Mouse (Mus musculus): ENCODE data around the gene Gm5483. TPM values are rescaled to one million over a fixed set of nuclear protein-coding genes. Genes with fewer than 3 reads are reported as not detected.
"Not testable (repeated sequence)": the region's sequence is repeated elsewhere in the genome, so short reads cannot be mapped to it uniquely, and the experiment has no call there.

The Gm5483 gene
- polyA plus RNA-seq (2015; fragmentation: Nextera tagmentation; extraction: Ambion mirVana), result 38.0 and 46.7 TPM in 2 replicates

DNA sequence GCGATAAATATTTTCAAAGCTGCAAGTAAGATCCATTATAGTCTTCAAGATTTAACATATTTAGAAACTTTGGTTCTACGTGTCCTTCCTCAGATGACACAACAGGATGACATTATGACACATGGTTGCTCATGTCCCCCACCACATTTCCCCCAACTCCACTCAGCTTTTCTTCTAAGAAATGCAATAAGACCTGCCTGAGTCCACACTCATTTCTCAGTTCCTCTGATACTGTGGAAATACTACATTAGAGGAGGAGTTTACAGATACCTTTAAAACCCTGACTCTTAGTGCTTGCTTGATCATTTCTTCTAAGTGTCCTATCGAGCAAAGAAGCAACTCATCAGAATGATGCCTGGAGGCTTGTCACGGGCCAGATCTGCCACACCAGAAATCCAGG, at the start of gene Gm5483:
Gm5483 (plus strand) TSS at position 301 of the 400 bp plus-strand sequence.
- not testable (repeated sequence) for ATAC-seq (ENCODE audit: low read depth); H3K4me1 ChIP-seq (replicated peaks); H3K9ac ChIP-seq; H3K27ac ChIP-seq; H3K4me3 ChIP-seq (replicated peaks); H3K27me3 ChIP-seq; DNase-seq; H3K4me2 ChIP-seq; H3K36me3 ChIP-seq; H3K9me3 ChIP-seq (replicated peaks)
- WGBS (ENCODE audit: insufficient replicate concordance), result 52% methylated on average over 4 of the region's 4 CpGs

DNA sequence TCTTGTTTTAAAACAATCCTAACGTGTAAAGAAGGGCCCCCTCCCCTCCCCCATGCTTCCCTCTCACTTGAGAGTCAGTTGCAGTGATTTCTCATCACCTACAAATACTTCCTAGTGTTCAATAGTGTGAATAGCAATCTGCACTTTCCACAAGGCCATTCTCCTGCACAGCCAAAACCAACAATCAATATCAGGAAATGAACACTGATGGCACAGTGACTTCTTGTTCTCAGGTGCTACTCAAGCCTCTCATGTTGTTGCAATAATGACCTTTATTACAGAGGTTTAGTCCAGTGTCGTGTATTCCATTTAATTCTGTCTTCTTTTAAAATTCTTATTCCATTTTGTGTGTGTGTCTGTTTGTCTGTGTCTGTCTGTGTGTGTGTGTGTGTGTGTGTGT, 45.8 kb upstream of the Gm5483 start:
- Histone ChIP-seq H3K4me3 (replicated peaks) (no peak overlapping the region), H3K9ac (no peak overlapping the region), H3K4me2 (no peak overlapping the region), H3K9me3 (replicated peaks) (no peaks in the 10 kb centered on the region), H3K4me1 (replicated peaks) (no peaks in the 10 kb centered on the region), H3K27ac (no peak overlapping the region), H3K27me3 (no peaks in the 10 kb centered on the region), H3K36me3 (no peaks in the 10 kb centered on the region)
- no peak for DNase-seq
- ATAC-seq (ENCODE audit: low read depth), result no peak
- 47% methylated on average over 2 of the region's 2 CpGs for WGBS (ENCODE audit: insufficient replicate concordance)

DNA sequence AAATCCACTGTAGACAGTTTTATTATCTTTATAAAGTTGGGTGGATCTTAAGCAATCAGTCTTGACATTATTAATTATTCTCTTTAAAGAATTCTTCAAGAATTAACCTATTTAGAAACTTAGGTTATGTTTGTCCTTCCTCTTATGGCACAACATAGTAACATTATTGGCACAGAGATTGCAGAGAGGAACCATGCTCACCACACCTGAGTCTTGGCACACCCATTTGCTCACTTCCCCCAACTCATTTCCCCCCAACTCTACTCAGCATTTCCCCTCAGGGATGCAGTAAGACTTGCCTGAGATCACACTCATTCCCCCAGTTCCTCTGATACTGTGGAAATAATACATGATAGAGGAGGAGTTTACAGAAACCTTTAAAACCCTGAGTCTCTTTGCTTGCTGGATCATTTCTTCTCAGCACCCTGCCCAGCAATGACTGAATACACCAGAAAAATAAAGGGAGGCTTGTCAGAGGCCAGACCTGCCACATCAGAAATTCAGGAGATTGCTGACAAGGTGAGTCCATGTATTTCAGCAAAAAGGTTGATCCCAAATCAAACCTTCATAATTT, 27.5 kb upstream of the Gm5483 start, which contains the start of gene Stfa2l1:
Stfa2l1 (plus strand) TSS at position 410 of the 574 bp plus-strand sequence.
- Histone ChIP-seq H3K27ac (no peak within 1 kb of the TSS), H3K4me1 (replicated peaks) (no peaks in the 10 kb centered on the region), H3K36me3 (no peaks in the 10 kb centered on the region), H3K9ac (no peak within 1 kb of the TSS), H3K27me3 (no peaks in the 10 kb centered on the region), H3K9me3 (replicated peaks) (no peaks in the 10 kb centered on the region), H3K4me3 (replicated peaks) (no peak within 1 kb of the TSS), H3K4me2 (no peak within 1 kb of the TSS)
- DNase-seq (no peak), ATAC-seq (ENCODE audit: low read depth) (no peak)

DNA sequence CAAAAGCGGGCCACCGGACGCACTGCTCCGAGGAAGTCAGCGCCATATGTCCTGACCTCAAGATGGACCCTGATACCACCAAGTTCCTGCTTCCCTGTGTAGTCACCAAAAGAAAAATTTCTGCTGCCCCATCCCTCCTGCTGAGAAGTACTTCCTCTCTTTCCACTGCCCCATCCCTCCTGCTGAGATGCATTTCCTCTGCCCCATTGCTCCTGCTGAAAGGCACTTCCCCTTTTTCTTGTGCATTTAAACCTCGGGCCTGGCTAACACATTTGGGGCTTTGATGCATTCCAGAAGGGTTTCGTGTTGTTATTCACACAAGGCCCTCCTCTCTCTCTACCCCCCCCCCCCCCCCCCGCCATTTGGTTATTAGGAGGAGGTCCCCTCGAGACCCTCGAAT, 16.2 kb upstream of the Gm5483 start:
- H3K4me3 ChIP-seq (replicated peaks); ATAC-seq (ENCODE audit: low read depth); H3K9me3 ChIP-seq (replicated peaks); H3K4me2 ChIP-seq; H3K4me1 ChIP-seq (replicated peaks); H3K9ac ChIP-seq; DNase-seq; H3K27me3 ChIP-seq; H3K27ac ChIP-seq; H3K36me3 ChIP-seq: not testable (repeated sequence)
- WGBS (ENCODE audit: insufficient replicate concordance), result 67% methylated on average over 9 of the region's 10 CpGs

DNA sequence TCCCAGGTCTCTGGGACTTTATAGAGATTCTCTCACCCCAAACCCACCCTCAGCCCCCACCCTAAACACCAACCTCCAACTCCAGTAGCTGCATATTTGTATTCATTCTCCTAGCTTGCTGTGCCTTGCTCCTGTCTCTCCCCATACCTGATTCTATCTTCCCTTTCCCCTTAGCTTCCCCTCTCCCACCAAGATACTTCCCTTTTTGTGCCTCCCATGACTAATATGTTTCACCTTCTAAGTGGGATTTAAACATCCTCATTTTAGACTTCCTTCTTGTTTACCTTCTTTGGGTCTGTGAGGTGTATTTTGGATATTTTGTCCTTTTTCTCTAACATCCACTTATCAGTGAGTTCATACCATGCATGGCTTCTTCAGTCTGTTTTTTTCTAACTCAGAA, 7.9 kb upstream of the Gm5483 start:
- no peak for ATAC-seq (ENCODE audit: low read depth)
- Histone ChIP-seq H3K27me3 (no peaks in the 10 kb centered on the region), H3K9ac (no peak overlapping the region), H3K4me1 (replicated peaks) (no peaks in the 10 kb centered on the region), H3K4me3 (replicated peaks) (no peak overlapping the region), H3K36me3 (no peaks in the 10 kb centered on the region), H3K27ac (no peak overlapping the region), H3K4me2 (no peak overlapping the region), H3K9me3 (replicated peaks) (no peaks in the 10 kb centered on the region)
- no peak for DNase-seq

DNA sequence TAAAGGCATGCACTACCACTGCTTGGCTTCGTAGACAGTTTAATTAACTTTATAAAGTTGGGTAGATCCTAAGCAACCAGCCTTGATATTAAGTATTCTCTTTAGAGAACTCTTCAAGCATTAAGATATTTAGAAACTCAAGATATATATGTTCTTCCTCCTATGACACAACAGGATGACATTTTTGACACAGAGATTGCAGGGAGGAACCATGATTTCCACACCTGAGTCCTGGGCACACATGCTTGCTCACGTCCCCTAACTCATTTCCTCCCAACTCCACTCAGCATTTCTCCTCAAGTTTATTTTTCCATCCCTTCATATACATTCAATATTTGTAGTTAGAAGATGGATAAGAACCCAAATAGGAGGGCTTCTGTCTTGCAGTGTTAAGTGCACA, 4.1 kb upstream of the Gm5483 start:
- no peak overlapping the region for H3K27ac ChIP-seq
- H3K27me3 ChIP-seq, result no peaks in the 10 kb centered on the region
- H3K4me3 ChIP-seq (replicated peaks), result no peak overlapping the region
- DNase-seq (no peak), ATAC-seq (ENCODE audit: low read depth) (no peak)
- 55% methylated on average over 2 of the region's 2 CpGs for WGBS (ENCODE audit: insufficient replicate concordance)
- H3K9me3 ChIP-seq (replicated peaks), result no peaks in the 10 kb centered on the region
- no peaks in the 10 kb centered on the region for H3K4me1 ChIP-seq (replicated peaks)
- H3K36me3 ChIP-seq, result no peaks in the 10 kb centered on the region
- H3K4me2 ChIP-seq, result no peak overlapping the region
- no peak overlapping the region for H3K9ac ChIP-seq

DNA sequence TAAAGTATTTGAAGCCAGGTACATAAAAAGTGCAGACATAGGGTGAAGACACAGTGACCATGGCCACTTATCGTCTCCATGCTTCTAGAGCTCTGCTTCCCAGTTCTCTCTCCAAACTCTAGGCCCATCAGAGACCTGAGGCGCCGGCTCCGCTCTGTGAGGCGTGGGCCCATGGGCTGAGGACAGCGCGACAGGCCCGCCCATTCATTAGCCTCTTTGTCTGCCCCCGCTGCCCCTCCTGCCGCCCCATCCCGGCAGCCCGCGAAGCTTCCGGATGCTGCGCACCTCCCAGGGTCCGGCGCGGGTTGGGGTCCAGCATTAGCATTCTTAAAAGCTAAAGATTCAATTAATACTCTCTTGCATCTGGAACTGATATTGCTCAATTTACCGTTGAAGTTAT, 15.2 kb downstream of the Gm5483 start:
- H3K9ac ChIP-seq, result no peak overlapping the region
- H3K4me3 ChIP-seq (replicated peaks), result no peak overlapping the region
- no peak for DNase-seq
- H3K27ac ChIP-seq, result no peak overlapping the region
- no peak overlapping the region for H3K4me2 ChIP-seq
- no peaks in the 10 kb centered on the region for H3K4me1 ChIP-seq (replicated peaks)
- no peak for ATAC-seq (ENCODE audit: low read depth)
- H3K9me3 ChIP-seq (replicated peaks), result no peaks in the 10 kb centered on the region
- no peaks in the 10 kb centered on the region for H3K36me3 ChIP-seq
- H3K27me3 ChIP-seq, result no peaks in the 10 kb centered on the region
- 61% methylated on average over 19 of the region's 19 CpGs for WGBS (ENCODE audit: insufficient replicate concordance)

DNA sequence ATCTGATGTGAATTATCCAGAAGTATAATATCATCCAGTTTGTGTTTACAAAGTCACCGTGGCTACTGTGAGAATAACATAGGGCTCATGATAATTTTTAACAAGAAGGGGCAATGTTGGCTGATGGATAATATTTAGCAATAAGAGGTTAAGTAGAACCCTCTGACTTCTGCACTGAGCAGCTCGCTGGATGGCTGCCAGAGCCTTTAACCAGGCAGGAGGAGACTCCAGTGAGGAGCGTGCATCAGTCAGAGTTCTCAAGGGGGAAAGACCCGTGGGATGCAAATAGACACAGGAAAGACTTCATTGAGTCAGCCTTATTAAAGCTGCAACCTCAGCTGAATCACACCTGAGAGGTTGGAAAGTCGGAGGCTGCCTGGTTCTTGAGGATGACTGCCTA, 19.8 kb downstream of the Gm5483 start:
- 52% methylated on average over 5 of the region's 5 CpGs for whole genome bisulfite sequencing (ENCODE audit: insufficient replicate concordance)
- no peaks in the 10 kb centered on the region for H3K36me3 ChIP-seq
- H3K9me3 ChIP-seq (replicated peaks), result no peaks in the 10 kb centered on the region
- H3K27me3 ChIP-seq, result no peaks in the 10 kb centered on the region
- no peak overlapping the region for H3K4me2 ChIP-seq
- no peak overlapping the region for H3K9ac ChIP-seq
- DNase-seq (no peak), ATAC-seq (ENCODE audit: low read depth) (no peak)
- no peaks in the 10 kb centered on the region for H3K4me1 ChIP-seq (replicated peaks)
- no peak overlapping the region for H3K4me3 ChIP-seq (replicated peaks)
- no peak overlapping the region for H3K27ac ChIP-seq

DNA sequence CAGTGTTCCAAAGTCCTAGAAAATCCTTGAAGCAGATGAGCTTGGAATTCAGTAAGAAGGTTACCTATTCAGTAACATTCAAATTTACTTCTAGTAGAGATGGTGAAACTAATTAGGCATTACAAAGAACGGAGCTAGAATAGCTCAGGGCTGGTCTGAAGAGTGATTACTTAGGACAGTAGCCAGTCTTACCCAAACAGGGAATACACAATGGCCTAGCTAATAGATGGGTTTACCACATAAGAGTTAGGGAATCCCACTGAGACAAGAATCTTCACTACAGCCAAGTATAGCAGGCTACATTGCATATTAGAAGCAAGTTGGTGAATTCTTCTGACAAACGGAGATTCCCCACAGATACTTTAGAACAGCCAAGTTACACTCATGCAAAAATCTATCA, 21.7 kb downstream of the Gm5483 start:
- not testable (repeated sequence) for H3K4me1 ChIP-seq (replicated peaks); H3K9ac ChIP-seq; H3K36me3 ChIP-seq; H3K27me3 ChIP-seq; H3K9me3 ChIP-seq (replicated peaks); H3K27ac ChIP-seq; ATAC-seq (ENCODE audit: low read depth); H3K4me2 ChIP-seq; H3K4me3 ChIP-seq (replicated peaks); DNase-seq
- WGBS (ENCODE audit: insufficient replicate concordance), result 45% methylated on average over 2 of the region's 2 CpGs

DNA sequence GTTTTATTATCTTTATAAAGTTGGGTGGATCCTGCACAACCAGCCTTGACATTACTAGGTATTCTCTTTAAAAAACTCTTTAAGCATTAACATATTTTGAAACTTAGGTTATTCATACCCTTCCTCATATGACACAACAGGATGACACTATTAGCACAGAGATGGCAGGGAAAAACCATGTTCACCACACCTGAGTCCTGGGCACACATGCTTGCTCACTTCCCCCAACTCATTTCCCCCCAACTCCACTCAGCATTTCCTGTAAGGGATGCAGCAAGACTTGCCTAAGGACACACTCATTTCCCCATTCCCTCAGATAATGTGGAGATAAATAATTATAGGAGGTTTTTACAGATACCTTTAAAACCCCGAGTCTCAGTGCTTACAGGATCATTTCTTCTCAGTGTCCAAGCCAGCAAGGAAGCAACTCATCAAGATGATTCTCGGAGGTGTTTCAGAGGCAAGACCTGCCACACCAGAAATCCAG, 26.0 kb downstream of the Gm5483 start, which contains the start of gene Gm5416:
Gm5416 (plus strand) TSS at position 437 of the 487 bp plus-strand sequence.
- 39% methylated on average over 2 of the region's 2 CpGs for WGBS (ENCODE audit: insufficient replicate concordance)
- no peak for ATAC-seq (ENCODE audit: low read depth)

DNA sequence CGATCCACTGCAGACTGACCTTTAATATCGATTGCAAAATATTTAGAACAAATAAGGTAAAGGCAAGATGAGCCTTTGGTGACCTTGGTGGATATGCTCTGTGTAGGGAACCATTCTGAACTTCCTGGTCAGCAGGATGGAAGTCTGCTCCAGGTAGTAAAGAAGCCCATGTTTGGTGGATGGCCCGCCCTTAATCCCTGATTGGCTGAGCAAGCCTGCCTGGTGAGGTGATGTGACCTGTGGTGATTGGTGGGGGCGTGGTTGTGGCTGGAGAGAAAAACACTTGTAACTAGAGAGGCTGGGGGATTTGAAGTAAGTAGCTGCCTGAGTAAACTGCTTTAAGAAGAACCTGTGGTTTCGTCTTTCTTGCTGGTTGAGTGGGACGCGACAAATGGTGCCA, 37.2 kb downstream of the Gm5483 start, which contains the start of gene 2010005H15Rik:
2010005H15Rik (plus strand) TSS at position 301 of the 400 bp plus-strand sequence.
- not testable (repeated sequence) for H3K9ac ChIP-seq; DNase-seq; H3K4me3 ChIP-seq (replicated peaks); H3K9me3 ChIP-seq (replicated peaks); ATAC-seq (ENCODE audit: low read depth); H3K4me2 ChIP-seq; H3K27me3 ChIP-seq; H3K4me1 ChIP-seq (replicated peaks); H3K27ac ChIP-seq; H3K36me3 ChIP-seq
- WGBS (ENCODE audit: insufficient replicate concordance), result 75% methylated on average over 7 of the region's 7 CpGs

More for the DNA sequence above, 26.0 kb downstream of the Gm5483 start, which contains the start of gene Gm5416:
- no peak within 1 kb of the TSS for H3K4me2 ChIP-seq
- H3K9me3 ChIP-seq (replicated peaks), result no peaks in the 10 kb centered on the region
- no peak within 1 kb of the TSS for H3K27ac ChIP-seq
- no peak for DNase-seq
- H3K4me3 ChIP-seq (replicated peaks), result no peak within 1 kb of the TSS
- H3K4me1 ChIP-seq (replicated peaks), result no peaks in the 10 kb centered on the region
- no peaks in the 10 kb centered on the region for H3K36me3 ChIP-seq
- H3K9ac ChIP-seq, result no peak within 1 kb of the TSS
- no peaks in the 10 kb centered on the region for H3K27me3 ChIP-seq

All from liver, embryonic 13.5 days (tissue).